Mouse (Mus musculus) right cerebral cortex, postnatal 25 days (tissue): ENCODE measurements around the gene Prrt4.
"Not testable (repeated sequence)": the region's sequence is repeated elsewhere in the genome, so short reads cannot be mapped to it uniquely, and the experiment has no call there.

Experiments
- DNase-seq: peaks from one replicate; pipeline ENCODE4 v3.0.0; 2022

Gene Prrt4

DNA sequence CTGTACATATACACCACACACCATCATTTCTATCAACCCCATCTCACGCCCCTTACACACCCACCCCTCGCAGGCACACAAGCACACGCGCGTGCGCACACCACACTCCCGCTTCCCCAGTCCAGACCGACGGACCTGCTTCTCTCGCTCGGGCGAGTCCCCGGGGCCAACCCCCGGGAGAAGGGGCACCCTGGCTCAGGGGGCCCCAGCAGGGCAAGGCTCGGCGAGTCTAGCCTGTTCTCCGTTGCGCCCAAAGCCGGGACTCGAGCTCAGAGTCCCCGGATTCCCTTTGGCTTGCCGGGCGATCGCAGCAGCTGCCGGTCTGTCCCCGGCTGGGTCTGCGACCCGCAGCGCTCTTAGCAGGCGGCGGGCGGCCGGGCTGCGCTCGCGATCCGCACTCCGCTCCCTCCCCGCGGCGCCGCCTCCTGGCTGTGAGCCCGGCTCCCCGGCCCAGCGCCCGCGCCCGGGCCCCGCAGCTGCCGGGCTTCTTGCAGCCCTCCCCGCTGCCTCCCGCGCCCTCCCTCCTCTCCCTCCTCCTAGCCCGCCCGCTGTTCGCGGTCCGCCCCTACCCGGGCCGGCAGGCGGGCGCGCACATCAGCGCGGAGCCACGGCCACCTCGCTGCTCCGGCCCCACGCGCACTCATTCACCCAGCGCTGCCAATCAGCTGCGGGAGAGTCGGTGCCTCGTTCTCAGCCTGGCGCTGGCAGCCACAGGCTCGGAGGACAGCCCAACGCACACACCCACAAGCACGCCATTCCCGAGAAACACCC, at the start of gene Prrt4:
TSS of gene Prrt4 (minus strand) at position 697 of the 771 bp plus-strand sequence.
- peak; percentile 80 for DNase-seq

DNA sequence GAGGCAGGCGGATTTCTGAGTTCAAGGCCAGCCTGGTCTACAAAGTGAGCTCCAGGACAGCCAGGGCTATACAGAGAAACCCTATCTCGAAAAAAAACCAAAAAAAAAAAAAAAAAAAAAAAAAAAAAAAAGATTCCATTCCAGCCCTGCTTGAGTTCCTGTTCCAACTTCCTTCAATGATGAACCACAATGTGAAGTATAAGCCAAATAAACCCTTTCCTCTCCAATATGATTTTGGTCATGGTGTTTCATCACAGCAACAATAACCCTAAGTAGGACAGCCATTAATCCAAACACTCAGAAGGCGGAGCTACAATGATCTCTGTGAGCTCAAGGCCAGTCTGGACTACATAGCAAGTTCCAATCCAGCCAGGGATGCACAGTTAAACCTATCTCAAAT, 38.3 kb upstream of the Prrt4 start:
- not testable (repeated sequence) for DNase-seq

DNA sequence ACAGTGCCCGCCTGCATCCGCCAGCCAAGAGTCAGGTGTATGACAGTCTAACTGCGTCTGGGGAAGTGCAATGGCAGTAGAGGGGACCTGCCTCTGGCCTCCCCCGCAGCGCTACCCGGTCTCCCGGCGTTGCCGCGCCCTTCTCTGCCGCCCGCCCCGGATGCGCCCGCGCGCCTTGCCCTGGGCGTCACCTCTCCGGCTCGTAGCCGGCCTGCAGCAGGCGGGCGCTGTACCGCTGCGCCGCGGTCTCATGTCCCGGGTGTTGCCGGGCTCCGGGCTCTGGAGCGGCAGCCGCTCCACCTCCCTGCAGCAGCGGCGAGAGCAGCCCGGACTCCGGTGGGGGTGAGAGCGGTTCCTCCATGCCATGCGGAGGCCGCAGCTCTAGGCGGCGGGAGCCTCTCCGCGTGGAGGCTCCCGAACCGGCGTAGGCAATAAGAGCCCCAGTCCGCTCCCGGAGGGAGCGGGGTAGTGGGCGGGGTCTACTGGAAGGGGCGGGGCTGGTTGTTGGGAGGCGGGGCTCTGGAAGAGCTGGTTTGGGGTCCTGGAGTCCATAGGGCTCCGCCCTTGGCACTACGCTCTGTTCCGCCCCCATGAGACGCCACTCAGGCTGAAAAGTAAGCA, 36.6 kb upstream of the Prrt4 start, which contains the start of gene Impdh1:
TSS of gene Impdh1 (minus strand) at position 484 of the 621 bp plus-strand sequence.
- DNase-seq, result peak; percentile 59

DNA sequence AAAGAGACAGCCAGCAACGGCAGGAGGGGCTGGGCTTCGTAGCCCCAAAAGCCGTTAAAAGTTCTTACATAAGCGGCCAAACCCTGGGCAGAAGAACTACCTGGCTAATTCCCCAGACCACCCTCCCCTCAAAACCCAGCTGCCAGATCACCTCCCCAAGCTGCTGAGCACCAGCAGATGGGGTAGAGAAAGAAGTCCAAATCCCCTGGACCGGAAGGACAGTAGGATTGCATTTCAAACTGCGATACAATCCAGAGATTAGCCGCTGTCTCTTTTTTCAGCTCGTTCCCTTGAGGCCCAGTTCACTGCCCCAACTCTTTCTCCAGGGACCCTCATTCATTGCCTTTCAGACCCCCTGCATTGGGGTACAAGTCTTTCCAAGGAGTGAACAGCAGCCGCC, 35.8 kb upstream of the Prrt4 start:
- no peak for DNase-seq

DNA sequence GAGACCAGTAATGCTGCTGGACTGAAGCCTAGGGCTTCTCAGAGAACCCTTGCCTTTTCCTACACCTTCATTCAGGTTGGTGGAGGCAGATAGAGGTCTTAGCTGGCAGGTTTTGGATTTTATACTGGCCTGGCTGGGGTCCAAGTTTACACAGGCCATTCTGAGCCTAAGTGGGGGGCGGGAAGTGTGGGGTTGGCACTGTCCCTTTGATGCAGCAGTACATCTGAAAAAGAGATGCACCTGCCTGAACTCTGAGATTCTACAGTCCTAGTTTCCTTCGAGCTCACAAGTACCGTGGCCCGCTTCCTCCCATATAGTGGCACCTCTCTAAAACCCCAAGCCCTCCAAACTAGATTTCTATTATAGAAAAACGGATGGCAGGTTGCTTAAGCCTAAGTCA, 35.4 kb upstream of the Prrt4 start:
- no peak for DNase-seq

DNA sequence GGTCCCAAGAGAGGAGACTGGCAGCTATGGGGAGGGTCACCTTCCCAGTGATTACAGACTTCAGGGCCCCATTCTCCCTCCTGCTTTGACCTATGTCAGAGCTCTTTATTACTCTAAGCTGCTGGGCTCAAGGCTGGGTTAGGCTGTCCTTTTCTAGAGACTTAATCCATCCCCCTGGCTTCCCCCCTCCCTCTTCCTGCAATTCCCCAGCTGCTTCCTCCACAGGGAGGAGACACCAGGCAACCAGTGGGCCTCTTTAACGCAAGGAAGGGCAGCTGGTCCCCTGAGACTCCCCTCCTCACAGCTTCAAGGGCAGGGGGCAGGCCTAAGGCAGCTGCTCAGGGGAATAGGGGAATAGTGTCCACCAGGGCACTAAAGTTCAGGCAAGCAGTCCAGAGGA, 34.9 kb upstream of the Prrt4 start:
- DNase-seq, result no peak

DNA sequence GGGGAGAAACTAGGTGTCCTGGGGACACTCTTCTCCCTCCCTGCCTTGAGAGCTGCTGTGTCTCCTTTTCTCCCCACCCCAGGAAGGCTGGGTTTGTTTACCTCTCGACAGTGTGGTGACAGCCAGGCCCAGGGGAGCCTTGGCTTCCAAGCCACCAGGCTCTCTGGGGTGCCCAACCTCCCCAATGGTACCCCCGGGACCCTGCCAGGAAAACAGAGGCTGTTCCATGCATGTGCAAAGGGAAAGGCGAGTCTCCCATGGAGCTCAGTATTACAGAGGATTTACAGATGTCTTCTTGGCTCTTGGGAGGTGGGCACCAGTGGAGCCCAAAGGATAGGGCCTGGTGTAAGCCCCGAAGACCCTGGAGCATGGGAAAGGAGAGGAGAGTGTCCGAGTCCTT, 34.1 kb upstream of the Prrt4 start:
- no peak for DNase-seq

DNA sequence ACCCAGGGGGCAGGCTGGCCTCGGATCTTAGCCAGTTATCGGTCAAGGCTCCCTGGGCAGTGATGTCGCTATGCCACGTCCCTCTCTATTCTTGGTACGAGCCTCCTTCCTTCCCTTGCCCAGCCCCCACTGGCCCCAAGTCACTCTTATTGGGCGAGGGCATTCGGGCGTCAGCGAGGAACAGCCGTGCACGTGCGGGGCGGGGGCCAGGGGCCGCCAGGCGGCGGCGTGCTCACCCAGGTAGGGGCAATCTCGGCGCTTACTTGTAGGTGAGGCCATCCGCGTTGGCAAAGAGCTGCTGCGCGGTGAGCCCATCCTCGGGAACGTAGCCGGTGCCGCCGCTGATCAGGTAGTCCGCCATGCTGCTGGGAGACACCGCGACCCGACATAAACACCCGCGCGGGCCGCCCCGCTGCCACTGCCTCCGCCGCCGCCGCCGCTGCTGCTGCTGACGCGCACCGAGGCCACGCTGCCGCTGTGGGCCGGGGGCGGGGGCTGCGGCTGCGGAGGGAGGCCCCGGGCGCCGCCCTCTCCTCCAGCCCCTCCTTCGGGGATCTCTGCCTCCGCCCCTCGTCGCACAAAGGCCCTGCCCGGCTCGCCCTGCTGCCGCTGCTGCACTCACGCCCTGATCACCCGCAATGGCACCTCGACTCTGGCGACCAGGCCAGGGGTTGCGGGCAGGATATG, 32.6 kb upstream of the Prrt4 start:
- DNase-seq, result peak; percentile 77

DNA sequence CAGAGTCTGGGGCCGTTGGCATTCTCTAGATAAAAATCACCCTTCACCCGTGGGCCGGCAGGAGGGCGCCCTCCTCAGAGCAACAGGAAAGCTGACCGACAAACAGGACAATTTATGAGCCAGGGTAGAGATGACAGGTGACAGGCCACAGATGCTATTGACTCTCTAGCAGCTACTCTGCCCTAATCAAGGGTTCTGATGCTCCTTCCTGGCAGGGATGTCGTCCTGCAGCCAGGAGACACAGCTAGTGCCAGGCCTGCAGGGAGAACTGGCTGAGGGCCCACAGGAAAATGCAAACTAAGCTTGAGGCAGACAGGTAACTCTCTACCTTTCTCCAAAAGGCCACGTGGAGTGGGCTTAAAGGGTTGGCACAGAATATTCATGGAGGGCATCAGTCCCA, 31.8 kb upstream of the Prrt4 start:
- DNase-seq, result no peak

DNA sequence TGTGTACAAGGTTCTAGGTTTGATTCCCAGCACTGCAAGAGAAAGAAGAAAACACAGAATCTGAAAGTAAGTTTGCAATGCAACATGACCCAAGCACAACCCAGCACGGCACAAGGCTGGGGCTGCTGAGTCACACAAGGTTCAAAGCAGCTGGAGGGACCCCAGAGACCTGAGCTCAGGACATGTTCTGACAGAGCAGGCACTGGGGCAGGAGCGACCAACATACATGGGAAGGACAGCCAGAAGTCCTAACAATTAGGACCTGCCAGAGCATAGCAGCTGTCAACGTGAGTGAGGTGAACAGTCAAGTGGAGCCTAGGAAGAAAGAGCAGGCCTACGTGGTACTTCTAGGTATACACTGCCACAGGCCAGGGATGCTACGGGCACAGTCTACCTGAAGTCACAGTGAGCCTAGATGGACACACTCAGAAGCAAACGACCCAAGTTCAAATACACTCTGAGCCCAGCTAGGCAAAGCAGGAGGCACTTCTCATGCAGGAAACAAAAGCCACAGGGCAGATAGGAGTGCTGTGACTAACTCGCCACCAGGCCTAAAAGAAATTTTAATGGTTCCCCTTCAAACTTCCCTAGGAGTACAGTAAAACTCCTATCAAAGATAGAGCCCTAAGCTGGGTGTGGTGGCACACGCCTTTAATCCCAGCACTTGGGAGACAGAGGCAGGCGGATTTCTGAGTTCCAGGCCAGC, 31.0 kb upstream of the Prrt4 start:
- no peak for DNase-seq

DNA sequence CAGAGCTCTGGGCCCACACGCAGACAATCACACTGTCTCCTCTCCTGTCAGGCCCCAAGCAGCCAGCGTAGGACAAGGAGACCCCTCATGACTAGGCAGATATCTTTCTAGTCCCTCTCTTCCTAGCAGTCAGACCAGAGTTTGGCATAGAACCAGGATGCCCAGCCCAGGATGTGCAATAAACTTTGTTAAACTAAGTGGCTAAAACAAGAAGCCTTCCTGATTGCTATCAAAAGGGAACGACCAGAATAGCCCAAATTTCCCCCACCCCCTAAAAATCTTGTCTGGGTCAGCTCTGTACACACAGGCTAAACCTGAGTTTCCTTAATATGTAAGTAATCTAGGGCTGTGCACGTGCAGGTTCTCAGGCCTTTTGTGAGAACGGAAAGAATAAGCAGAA, 28.8 kb upstream of the Prrt4 start:
- DNase-seq, result no peak

DNA sequence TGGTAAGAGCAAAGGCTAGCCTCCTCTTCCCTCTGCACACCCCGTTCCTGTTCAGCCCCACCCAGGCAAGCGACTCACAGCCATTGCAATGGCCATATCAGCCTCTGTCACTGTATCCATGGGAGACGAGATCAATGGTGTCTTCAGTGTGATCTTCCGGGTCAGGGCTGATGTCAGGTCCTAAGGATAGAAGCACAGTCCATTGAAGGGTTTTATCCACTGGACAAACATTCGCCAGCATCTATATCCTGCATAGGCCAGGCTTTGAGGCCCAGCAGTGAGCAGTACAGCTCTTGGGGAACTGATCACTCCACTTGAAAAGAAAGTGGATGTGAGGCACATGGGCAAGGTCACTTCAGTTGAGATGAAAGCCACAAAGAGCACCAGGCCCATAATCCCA, 27.6 kb upstream of the Prrt4 start:
- DNase-seq, result no peak

DNA sequence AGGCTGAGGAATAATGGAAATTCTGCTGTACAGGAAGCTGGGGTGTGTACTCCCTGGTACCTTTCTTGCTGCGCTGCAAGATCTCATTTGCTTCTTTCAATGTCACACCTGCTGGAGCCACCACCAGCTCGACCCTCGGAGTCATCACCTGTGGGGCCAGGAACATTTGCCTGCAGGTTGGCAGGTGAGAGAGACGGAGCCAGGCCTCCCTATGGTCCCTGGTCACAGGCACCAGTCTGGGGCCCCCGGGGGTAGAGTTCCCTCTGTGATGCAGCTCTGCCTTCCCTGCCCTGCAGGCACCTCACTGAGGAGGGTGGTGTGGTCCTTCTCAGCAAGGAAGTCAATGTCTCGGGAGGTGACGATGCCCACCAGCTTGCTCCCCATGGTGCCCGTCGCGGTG, 26.6 kb upstream of the Prrt4 start:
- DNase-seq, result no peak

DNA sequence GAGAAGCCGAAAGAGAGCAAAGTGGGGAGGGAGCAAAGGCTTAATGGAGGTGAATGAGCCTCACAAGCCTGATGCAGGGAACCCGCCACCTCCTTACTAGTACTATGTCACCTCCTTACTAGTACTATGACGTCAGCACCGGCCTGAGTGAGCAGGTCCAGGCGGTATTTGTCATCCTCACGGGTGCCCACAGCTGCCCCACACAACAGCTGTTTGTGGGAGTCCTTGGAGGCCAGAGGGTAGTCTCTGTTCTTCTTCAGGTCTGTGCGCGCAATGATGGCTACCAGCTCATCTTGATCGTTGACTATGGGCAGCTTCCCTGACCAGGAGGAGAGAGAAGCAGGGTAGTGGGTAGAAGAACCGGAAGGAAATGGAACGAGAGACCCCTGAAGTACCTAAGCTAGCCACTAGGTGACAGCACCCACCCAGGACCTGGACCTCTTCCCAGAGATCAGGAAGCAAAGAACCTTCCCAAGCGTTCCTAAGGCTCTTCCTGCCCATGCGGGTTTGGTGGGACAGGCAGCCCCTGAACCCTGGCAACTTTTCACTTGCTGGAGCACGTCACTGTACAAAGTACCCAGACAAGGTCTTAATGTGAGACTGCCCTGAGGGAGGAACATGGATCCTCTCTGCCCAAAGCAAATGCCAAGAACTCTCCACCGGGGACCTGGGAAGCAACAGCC, 25.7 kb upstream of the Prrt4 start:
- DNase-seq, result no peak

DNA sequence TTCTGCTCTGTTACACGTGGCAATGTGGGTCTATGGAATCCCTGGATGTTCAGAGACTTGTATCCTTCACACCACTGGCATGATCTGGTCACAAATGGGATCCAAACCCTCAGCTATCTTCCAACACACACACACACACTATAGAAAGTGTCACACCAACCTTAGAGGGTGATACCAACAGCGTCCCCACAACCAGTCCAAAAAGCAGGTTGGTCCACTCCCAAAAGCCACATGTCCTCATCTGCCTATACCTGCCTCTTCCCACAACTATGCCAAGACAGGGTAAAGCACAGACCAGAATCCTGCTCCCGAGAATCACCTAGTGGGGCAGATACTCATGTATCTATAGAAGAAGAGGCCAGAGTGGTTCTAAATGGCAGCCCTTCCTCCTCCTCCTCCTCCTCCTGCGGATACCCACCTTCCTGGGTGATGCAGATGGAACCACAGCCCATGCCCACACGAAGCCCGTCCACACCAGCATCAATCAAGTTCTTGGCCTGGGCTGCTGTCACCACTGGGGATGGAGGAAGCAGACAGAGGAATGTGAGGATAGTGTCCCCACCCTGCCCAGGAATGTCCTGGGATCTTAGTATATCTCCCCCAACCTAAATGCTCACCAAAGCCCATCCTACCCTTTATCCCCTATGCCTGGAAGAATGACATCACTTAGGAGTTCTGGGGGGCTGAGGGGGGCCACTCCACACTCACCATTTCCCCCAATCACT, 24.6 kb upstream of the Prrt4 start:
- no peak for DNase-seq

DNA sequence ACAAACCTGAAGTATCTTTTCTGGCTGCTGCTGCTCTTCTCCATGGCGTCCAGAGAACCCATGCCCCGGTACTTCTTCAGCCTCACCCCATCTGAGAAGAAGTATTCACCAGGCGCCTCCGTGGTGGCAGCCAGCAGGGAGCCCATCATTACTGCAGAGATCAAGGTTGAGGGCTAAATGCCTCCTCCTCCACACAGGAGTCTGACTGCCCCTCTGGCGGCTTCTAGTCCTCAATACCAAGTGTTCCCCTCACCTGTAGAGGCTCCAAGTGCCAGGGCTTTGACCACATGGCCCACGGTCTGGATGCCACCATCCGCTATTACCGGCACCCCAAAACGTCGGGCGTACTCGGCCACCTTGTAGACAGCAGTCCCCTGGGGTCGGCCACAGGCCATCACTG, 23.7 kb upstream of the Prrt4 start:
- no peak for DNase-seq

DNA sequence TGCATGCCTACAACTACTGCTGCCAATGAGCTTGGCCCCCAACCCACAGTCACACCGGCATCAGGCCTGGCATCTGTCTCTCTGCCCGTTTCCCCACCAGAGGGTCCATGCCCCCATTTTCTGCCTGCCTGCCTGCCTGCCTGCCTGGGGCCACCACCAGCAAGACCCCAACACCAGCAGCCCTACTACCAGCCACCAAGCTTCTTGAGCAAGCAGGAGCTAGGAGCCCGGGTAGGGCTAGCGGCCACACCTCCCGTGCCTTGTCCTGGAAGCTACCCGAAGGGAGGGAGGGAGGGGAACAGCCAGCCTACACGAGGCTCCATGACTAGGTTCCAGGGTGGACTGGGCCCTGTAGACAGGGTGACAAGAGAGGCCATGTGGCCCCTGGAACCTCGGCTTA, 22.6 kb upstream of the Prrt4 start:
- DNase-seq, result no peak

DNA sequence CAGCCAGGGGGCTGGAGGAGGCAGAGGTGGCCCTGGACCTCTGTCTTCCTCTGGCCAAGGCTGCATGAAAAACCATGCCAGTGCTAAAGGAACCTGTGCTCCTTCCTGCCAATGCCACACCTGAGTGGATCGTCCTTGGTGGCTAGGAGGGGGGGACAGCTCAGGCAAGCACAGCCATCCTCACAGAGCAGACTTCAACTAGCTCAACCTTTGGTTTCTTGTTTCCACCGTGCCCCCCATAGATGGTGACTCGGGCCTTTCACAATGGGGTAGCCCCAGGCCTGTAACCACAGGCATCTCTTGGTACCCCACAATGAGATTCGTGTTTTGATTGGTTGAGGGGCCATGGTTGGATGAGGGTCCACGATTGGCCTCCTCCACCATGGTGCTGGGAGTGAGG, 22.0 kb upstream of the Prrt4 start:
- DNase-seq, result no peak

DNA sequence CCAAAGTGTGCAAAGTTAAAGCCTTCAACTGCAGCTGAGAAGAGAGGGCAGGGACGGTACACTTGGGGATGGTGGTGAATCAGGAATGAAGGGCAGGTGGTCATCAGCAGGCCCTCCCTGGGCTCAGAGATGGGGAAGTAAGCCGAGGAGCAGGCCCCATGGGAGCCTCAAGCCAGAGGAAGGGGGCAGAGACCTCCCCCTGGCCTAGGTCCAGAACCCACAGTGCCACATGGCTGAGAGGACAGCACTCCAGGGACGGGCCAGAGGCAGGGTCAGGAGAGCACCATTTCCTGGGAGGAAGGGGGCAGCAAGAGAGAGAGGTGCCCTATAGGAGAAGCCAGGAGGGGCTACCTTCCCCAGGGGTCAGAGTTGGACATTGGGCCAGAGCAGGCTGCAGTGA, 21.1 kb upstream of the Prrt4 start:
- DNase-seq, result no peak

DNA sequence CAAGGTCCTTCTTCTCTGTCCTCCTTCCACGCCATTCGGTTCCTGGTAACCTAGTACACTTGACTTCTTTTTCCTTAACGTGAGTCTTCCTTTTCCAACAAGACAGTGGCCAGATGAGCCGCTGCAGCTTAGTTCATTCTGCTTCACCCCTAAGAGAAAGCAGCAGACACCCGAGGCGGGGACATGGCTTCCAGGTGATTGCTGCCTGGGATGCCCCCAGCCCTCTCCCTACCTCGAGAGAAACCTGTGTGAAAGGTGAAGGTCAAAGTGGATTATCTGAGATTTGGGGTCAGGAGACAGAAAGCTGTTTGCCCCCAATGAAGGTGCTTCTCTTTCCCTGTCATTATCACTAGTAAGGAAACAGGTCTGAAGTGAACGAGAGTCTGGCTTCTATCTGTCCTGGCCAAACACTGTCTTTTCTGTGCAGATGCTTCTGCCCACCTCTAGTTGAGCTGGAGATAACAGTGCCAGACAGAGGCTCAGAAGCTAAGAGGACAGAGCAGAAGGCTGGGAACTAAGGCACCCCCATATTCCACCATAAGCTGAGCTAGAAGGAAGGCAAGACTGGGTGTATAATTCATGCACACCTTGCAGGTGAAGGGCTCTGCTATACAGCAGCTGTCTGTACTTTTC, 20.0 kb upstream of the Prrt4 start:
- no peak for DNase-seq

DNA sequence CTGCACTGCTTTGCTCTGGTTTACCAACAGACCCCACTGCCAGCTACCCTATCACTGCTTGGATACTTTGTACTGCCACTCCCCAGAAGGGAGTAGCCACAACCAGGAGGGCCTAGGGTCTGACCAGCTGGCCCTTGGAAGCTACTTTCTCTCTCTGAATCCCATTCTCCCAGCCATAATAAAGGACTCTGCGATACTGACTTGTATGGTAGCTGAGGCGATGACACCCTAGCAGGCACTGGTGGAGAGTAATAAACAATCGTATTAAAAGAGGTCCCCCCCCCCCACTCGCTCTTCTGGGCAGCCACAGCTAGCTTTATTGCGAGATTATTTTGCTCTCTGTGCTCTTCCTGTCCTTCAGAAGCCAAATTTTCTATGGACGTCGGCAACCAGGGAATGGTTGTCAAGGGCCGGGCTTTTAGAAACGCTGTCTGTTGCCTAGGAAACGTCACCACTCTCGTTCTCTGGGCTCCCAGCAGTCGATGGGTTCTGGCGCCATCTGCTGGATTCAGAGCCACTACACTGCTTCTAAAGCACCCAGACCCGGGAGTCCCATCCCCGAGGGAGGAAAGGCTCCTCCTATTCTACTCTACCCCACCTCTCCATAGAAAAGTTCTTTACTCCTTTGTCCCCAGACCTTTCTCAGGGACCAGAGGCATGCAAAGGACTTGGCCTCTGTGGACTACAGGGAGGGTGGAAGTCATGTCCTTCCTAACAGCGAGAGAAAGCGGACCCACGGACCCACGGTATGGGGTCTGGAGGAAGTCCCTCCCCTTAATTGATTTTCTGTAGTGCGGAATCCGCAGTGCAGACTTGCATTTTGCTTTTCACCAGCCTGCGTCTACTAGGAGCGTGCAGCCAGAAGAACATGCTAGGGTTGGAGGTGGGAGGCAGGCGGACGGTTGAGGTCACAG, 19.2 kb upstream of the Prrt4 start:
- peak; percentile 87 for DNase-seq
